Mouse (Mus musculus) embryonic facial prominence, embryonic 10.5 days (tissue): ENCODE data around the gene Trmt1l. TPM values are rescaled to one million over a fixed set of nuclear protein-coding genes. Genes with fewer than 3 reads are reported as not detected.

Experiments
- DNase-seq: peaks from one replicate; pipeline ENCODE4 v3.0.0-alpha.2; 2017; ENCODE audit warnings: low spot score
- H3K27ac ChIP-seq: fragments of 300-500 bp; sonication (generic); replicated peaks from 2 replicates; pipeline ENCODE4 v1.5.1; 2016; ENCODE audit warnings: mild to moderate bottlenecking
- H3K27me3 ChIP-seq: fragments of 300-500 bp; sonication (generic); replicated peaks from 2 replicates; pipeline ENCODE4 v1.6.1; 2016; ENCODE audit warnings: low read depth, mild to moderate bottlenecking; ENCODE audit not compliant: poor library complexity, severe bottlenecking
- H3K36me3 ChIP-seq: fragments of 300-500 bp; sonication (generic); replicated peaks from 2 replicates; pipeline ENCODE4 v1.6.1; 2016; ENCODE audit warnings: mild to moderate bottlenecking, moderate library complexity
- H3K4me1 ChIP-seq: fragments of 300-500 bp; sonication (generic); 2 replicates; pipeline ENCODE4 v1.6.1; 2016
- H3K4me3 ChIP-seq: fragments of 300-500 bp; sonication (generic); 2 replicates; pipeline ENCODE4 v1.5.1; 2016; ENCODE audit warnings: mild to moderate bottlenecking, moderate library complexity
- H3K9me3 ChIP-seq: fragments of 300-500 bp; sonication (generic); 2 replicates; pipeline ENCODE4 v1.6.1; 2016; ENCODE audit warnings: mild to moderate bottlenecking
- WGBS: fragments of 180-500 bp; shearing (Covaris S2); methylation state at CpG from one replicate; pipeline ENCODE4 v1.1.7; 2016; 5-methylcytosine and 5-hydroxymethylcytosine counted together
- microRNA-seq: library from miRNA; unstranded; fragments of <30 nt; microRNA quantifications from one replicate; pipeline ENCODE4, GENCODE M21; 2017
- polyA plus RNA-seq: library from polyadenylated mRNA; unstranded; fragments of >200 nt; fragmentation: Nextera tagmentation; extraction: Ambion mirVana; gene quantifications from 2 replicates; pipeline ENCODE4 v1.2.1, GENCODE M21; 2016

The Trmt1l gene
- polyA plus RNA-seq, 1 experiment from 2014 or later = 50.6 TPM

DNA sequence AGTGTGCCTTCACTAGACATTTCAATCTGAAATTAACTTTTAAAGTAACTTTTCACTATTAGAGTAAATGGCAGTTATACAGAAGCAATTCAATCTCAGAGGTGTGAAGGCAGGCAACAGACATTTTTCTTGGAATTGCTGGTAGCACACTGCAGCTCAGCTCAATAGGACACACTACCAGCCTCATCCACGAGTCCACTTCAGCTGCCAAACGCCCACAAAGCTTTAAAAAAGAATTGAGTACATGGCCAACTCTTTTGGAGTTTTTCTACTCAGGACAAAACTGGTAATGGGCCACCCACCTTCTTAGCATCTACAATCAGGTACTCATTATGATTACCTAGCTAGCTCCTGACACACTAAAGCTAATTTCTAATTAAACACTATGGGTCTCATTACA lies 69.6 kb downstream of the Trmt1l start:
- no peaks in the 10 kb centered on the region for H3K9me3 ChIP-seq
- no peak for DNase-seq
- no peak overlapping the region for H3K27ac ChIP-seq
- H3K4me3 ChIP-seq = no peak overlapping the region
- peaks cover 7% of the 10 kb centered on the region; the same call in 1 of the 2 replicates for H3K36me3 ChIP-seq
- WGBS = 88% methylated on average over 2 of the region's 2 CpGs
- H3K27me3 ChIP-seq = peaks cover 7% of the 10 kb centered on the region
- H3K4me1 ChIP-seq = peaks cover 26% of the 10 kb centered on the region

DNA sequence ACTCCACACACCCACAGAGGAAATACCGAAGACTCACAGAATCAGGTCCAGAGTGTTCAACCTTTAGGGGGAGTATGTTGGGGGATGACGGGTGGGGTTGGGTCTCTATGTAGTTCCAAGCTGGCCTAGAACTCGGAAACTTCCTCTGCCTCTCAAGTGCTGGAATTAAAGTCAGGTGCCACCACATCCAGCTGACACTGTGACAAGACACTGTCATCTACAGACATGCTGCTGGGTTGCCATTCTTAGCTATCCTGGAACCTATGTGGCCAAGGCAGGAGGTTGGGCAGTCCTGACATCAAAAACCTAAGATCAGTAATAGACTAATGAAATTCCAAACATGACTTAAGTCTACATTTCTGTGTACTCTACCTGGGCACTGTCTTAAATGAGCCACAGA lies 70.0 kb downstream of the Trmt1l start:
- Histone ChIP-seq H3K27ac (no peak overlapping the region), H3K9me3 (no peaks in the 10 kb centered on the region), H3K36me3 (peaks cover 7% of the 10 kb centered on the region; the same call in 1 of the 2 replicates), H3K4me3 (no peak overlapping the region; the same call in 1 of the 2 replicates), H3K27me3 (peaks cover 10% of the 10 kb centered on the region), H3K4me1 (peaks cover 26% of the 10 kb centered on the region)
- DNase-seq = no peak
- WGBS = 86% methylated on average over 3 of the region's 3 CpGs

DNA sequence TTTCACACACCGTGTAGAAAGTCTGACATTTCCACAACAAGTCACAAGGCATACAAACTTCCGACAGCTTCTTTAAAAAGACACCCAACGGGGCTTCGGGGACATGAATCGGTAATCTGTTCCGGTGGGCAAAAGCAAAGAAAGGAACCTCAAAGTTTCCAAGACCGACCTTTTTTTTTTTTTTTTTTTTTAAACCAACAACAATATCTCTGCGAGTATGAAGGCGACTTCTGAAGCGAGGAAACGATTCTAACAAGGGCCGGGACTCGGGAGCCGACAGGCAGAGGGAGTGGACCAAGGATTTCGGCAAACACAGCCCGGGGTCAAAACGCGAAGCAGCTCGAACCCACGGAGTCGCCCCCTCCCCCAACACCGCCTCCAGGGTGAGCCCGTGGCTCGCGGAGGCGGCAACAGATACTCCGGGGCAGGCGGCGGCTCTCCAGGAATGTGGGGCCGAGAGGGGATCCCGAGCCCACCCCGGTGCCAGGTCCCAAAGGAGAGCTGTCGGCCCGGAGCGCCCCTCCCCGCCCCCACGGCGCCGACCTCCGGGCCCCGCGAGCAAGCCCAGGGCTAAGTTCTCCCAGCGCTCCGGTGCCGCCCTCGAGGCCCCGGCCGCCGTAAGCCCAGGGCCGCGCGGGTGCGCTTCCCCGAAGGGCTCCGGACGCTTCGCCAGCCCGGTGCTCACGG lies 71.6 kb downstream of the Trmt1l start:
- no peaks in the 10 kb centered on the region for H3K9me3 ChIP-seq
- peaks cover 21% of the 10 kb centered on the region for H3K4me1 ChIP-seq
- H3K27ac ChIP-seq = peak overlapping the region; percentile 99
- H3K4me3 ChIP-seq = peak overlapping the region; percentile 98
- H3K27me3 ChIP-seq = peaks cover 10% of the 10 kb centered on the region
- peaks cover 7% of the 10 kb centered on the region; the same call in 1 of the 2 replicates for H3K36me3 ChIP-seq
- WGBS = under 1% methylated on average over 59 of the region's 59 CpGs
- DNase-seq = peak; percentile 80

DNA sequence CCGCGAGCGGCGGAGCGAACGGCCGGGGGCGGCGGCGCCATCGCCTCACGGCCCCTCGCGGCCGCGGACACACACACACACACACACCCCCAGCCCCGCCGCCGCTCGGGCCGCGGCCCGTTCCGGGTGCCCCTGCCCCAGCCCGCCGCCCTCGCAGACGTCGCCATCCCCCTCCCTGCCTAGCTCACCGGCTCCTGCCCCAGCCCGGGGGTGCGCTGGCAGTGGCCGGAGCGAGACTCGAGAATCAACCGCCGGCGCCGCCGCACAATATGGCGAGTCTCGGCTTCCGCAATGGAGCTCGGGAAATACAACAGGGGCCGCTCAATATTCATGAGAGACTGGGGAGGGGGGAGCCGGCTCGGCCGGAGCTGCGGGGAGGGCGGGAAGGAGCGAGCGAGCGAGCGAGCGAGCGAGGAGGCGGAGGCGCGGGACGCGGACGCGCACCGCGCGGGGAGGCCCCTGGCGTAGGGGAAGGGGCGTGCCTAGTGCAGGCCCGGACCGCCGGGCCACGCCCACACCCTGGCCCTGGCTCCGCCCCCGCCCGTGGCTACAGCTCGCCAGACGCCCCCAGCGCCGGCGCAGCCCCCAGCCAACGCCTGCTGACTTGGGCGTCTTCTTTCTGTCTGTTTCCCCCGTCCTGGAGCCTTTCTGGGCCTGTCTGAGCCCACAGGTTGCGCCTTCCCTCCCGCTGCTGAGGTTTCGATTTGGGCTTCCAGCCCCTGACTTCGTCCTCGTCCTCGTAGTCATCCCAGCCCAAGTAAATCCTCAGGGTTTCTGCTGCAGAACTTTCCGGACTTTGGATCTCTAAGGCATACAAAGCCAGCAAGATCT lies 72.4 kb downstream of the Trmt1l start, which contains the start of gene Rnf2:
Rnf2 (minus strand) TSS at position 425 of the 831 bp plus-strand sequence.
- Histone ChIP-seq H3K27me3 (peaks cover 10% of the 10 kb centered on the region), H3K4me3 (peak within 1 kb of the TSS; percentile 98), H3K27ac (peak within 1 kb of the TSS; percentile 99), H3K4me1 (peaks cover 21% of the 10 kb centered on the region), H3K36me3 (peaks cover 7% of the 10 kb centered on the region; the same call in 1 of the 2 replicates), H3K9me3 (no peaks in the 10 kb centered on the region)
- WGBS = under 1% methylated on average over 90 of the region's 90 CpGs
- peak; percentile 97 for DNase-seq

Small RNA genes within 50 kb of the gene (microRNA-seq; reads per million reads assigned to microRNA genes)
- 0.91 reads per million for gene Mir7682

Other genes starting within 250 kb of the Trmt1l start
- 0.11 and 0.40 TPM in 2 replicates for gene Gm47985, start 246.0 kb upstream of the Trmt1l start, polyA plus RNA-seq
- not detected in 2 replicates for gene Gm8947, start 236.2 kb upstream of the Trmt1l start, polyA plus RNA-seq
- not detected in 2 replicates for gene Gm47995, start 230.1 kb upstream of the Trmt1l start, polyA plus RNA-seq
- not detected in 2 replicates for gene 3110040M04Rik, start 224.4 kb upstream of the Trmt1l start, polyA plus RNA-seq
- 0.33 TPM in 1 of 2 replicates, not detected in the other for gene Gm47996, start 218.4 kb upstream of the Trmt1l start, polyA plus RNA-seq
- 402 and 404 TPM in 2 replicates for gene Ivns1abp, start 84.1 kb upstream of the Trmt1l start, polyA plus RNA-seq
- gene Swt1, start 87 bp upstream of the Trmt1l start, polyA plus RNA-seq = 19.8 and 21.1 TPM in 2 replicates
- 115 TPM in 2 replicates for gene Rnf2, start 72.4 kb downstream of the Trmt1l start, polyA plus RNA-seq
- 0.53 and 1.00 TPM in 2 replicates for gene Fam129a, start 142.6 kb downstream of the Trmt1l start, polyA plus RNA-seq